Mouse (Mus musculus): ENCODE results near the gene Emc3. TPM values are rescaled to one million over a fixed set of nuclear protein-coding genes. Genes with fewer than 3 reads are reported as not detected.

Emc3 gene
- total RNA-seq, 2 experiments from 2014 or later: 82.5 to 83.2 TPM

DNA sequence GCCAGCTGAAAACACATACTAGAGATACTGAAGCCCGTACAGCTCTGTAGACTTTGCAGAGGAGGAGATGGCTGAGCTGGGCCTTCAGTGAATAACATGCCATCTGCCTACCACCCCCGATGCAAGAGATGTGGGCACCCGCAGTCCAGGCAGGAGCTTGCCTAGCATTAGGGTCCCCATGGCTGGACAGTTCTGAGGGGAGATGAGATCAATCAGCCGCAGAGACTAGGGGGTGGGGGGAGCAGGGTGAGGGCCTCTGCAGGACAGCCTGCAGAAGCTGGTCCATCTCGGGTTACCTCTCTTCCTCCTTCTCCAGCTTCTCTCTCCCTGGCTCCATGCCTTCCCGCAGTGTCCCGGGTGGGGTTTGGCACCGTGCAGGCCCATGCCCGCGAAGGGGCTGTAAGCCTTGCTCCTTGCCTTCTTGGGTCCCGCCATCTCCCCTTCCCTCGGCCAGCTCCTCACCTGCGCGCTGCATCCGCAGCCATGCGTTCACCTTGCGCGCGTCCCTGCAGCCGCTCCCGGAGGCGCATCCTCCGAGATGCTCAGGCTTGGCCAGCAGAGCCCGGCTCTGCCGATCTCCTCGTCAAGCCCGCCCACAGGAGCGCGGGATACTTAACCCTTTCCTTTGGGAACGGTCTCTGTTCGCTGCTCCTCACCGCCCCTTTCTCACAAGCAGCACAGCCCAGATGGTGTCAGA, 29.9 kb downstream of the Emc3 start, which contains the start of gene Prrt3:
Prrt3 (minus strand) TSS at position 544 of the 697 bp plus-strand sequence.
- intact Hi-C loops (cut with DNase I): loop anchor here (2.0 kb wide), 1 partner anchor 111 kb away; no protein-coding TSS in a partner anchor
- peak; percentile 82 to 90 for DNase-seq (ENCODE audit: low spot score in 2 of 2)

DNA sequence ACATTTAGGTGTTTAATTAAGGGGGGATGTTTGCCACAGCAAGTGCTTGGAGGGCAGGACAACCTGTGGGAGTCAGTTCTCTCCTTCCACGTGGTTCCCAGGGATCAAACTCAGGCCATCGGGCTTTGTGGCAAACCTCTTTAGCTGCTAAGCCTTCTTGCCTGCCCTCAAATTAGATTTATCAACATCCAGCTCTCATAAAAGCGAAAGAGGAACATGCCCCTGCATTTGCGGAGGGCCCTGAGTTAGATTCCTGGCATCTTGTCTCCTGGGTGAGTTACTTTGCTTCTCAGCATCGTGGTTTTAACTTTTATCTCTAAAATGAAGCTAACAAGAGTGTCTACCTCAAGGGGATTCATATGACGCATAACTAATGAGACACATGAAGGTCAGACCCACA, 32.1 kb downstream of the Emc3 start:
- no peak for DNase-seq (ENCODE audit: low spot score in 2 of 2)
- intact Hi-C loops (cut with DNase I): no loop called here

DNA sequence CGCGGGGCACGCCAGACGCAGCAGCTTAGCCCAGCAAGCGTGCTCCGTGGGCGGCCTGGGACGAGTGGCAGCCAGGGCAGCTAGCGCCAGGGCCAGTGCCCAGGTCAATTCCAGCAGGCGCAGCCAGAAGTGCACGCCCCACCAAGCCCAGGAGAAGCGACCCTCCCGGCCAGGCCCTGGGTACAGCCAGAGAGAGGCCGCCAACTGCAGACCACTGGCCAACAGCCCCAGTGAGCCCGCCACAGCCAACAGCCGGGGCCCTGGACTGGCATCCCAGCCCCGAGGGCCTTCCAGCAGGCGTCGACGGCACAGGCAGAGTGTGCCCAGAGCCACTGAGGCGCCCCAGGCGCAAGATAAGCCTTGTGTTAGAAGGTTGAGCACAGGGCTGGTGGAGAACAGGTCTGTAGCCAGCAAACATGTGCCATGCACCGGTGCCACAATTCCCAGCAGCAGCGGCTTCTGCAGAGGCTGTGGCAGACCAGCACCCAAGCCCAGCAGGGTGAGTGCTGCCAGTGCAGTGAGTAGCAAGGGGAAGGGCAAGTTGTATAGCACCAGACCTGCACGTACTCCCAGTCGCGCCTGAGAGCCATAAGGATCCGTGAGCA, 36.3 kb downstream of the Emc3 start:
- DNase-seq (ENCODE audit: low spot score in 2 of 2): no peak
- intact Hi-C loops (cut with DNase I): no loop called here

DNA sequence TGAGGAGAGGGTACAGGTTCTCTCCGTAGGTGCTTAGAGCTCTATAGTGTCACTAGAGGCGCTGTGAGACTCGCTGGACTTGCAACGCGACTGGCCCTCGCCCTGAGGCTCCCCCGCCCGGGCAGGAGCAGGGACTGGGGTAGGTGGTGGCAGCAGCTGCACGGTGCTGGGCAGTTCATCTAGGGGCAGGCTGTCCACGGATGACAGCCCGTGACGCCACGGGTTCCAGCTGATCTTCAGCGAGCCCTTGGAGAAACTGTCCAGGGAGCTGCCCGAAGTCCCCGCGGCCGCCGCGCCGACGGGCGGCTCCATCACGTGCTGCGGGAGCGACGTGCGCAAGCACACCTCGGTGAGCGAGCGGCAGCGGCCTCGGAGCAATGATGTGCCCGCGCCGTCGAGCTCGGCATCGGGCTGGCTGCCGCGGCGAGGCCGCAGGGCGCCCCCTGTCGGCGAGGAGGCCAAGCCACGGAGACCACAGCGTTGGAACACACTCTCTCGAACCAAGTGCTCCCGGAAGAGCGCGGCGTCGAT, 37.1 kb downstream of the Emc3 start:
- DNase-seq (ENCODE audit: low spot score in 2 of 2): peak; percentile 65 to 74
- intact Hi-C loops (cut with DNase I): no loop called here

DNA sequence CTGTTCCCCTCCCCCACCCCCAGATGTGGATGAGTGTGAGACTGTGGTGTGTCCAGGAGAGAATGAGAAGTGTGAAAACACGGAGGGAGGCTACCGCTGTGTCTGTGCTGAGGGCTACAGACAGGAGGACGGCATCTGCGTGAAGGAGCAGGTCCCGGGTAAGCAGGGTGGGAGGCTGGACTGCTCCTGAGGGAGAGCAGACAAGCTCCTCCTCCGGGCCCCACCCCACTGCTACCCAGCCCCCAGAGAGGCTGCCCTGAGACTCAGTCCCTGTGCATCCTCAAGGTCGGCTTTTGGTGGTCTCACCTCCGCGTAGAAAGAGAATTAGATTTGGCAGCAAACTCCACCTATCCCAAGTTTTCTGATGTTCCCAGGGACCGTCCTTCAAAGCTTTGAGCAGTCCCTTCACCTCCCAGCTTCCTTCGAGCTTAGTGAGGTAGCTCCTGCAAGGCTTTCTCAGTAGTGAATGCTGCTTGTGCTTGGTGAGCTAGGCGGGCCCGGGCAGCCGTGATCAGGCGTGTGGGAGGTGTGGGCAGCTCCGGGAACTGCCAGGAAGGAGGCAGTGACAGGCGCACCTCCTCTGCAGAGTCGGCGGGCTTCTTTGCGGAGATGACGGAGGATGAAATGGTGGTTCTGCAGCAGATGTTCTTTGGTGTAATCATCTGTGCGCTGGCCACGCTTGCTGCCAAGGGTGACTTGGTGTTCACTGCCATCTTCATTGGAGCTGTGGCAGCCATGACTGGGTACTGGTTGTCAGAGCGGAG, 39.2 kb downstream of the Emc3 start:
- DNase-seq (ENCODE audit: low spot score in 2 of 2): peak; percentile 71 to 79
- intact Hi-C loops (cut with DNase I): no loop called here

DNA sequence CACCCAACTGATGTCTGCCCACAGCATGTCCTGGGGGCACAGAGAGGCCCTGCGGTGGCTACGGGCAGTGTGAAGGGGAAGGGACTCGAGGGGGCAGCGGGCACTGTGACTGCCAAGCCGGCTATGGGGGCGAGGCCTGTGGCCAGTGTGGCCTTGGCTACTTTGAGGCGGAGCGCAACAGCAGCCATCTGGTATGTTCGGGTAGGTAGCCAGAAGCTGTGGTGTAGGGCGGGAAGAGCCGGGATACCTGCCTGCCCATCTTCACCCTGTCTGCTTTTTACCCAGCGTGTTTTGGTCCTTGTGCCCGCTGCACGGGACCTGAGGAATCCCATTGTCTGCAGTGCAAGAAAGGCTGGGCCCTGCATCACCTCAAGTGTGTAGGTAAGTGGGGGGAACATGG, 42.0 kb downstream of the Emc3 start:
- no peak for DNase-seq (ENCODE audit: low spot score in 2 of 2)
- intact Hi-C loops (cut with DNase I): no loop called here

DNA sequence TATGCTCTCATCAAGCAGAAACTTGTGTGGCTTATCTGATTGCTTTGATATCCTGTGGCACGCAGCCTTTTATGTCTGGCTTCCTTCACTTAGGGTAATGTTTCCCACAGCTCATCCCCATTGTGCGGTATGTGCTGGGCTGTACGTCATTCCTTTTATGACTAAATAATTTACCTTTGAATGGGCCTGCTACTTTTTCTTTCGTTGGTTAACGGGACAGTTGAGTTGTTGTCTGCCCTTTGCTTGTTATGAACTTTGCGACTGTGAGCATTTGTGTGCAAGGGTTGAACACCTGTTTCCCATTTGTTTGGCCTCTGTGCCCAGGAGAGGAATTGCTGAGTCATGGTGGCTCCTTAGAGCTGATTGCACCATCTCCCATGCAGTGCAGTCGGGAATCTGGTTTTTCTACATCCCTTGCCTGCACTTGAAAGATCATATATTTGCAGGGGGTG, 44.3 kb downstream of the Emc3 start:
- intact Hi-C loops (cut with DNase I): no loop called here
- DNase-seq (ENCODE audit: low spot score in 2 of 2): no peak

DNA sequence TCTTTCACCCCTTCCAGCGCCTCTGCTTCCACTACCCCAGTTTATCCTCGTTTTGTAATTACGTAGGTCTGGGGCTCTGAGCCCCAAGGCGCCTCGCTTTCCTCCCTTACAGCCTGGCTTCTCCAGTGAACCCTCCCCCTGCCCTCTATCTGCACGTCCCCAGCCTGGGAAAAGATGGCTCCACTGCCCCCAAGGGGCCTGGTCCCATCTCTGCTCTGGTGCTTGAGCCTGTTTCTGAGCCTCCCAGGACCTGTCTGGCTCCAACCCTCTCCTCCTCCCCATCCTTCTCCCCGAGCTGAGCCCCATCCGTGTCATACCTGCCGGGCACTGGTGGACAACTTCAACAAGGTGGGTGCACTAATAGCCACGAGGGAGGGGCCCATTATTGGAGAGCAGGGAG, 47.7 kb downstream of the Emc3 start:
- peak in 1 of 2 experiments; percentile 35 for DNase-seq (ENCODE audit: low spot score in 2 of 2)
- intact Hi-C loops (cut with DNase I): no loop called here

DNA sequence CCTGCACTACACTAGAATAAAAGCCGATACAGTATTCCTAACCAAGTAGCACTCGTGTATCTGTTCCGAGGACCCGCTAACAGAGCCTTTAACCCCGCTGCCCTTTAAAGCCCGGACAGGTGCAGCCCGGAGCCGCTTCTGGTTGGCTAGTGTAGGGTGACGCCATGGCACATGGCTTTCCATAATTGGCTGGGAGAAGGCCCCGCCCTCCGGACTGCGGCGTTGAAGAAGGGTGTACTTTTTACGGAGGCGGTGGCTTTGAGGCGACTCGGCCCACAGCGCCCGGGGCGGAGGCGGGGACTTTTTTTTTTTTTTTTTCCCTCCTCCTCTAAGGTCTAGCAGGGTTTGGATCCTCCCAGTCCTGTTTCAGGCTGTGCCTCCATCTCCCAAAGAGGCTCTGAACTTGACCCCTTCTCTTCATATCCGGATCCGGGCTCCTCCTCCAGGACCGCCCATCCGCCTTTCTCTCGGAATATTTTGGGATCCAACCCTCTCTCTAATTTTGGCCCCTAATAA, 48.3 kb downstream of the Emc3 start, which contains the start of gene Creld1:
Creld1 (plus strand) TSS at position 198 of the 516 bp plus-strand sequence.
- peak; percentile 94 to 97 for DNase-seq (ENCODE audit: low spot score in 2 of 2)
- intact Hi-C loops (cut with DNase I): no loop called here

DNA sequence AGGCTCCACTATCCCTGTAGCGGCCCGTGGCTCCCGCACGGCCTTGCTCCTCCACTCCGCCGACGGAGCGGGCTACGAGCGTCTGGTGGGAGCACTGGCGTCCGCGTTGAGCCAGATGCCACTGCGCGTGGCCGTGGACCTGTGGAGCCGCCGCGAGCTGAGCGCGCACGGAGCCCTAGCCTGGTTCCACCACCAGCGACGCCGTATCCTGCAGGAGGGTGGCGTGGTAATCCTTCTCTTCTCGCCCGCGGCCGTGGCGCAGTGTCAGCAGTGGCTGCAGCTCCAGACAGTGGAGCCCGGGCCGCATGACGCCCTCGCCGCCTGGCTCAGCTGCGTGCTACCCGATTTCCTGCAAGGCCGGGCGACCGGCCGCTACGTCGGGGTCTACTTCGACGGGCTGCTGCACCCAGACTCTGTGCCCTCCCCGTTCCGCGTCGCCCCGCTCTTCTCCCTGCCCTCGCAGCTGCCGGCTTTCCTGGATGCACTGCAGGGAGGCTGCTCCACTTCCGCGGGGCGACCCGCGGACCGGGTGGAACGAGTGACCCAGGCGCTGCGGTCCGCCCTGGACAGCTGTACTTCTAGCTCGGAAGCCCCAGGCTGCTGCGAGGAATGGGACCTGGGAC, 48.9 kb downstream of the Emc3 start:
- peak; percentile 41 to 54 for DNase-seq (ENCODE audit: low spot score in 2 of 2)
- intact Hi-C loops (cut with DNase I): no loop called here

DNA sequence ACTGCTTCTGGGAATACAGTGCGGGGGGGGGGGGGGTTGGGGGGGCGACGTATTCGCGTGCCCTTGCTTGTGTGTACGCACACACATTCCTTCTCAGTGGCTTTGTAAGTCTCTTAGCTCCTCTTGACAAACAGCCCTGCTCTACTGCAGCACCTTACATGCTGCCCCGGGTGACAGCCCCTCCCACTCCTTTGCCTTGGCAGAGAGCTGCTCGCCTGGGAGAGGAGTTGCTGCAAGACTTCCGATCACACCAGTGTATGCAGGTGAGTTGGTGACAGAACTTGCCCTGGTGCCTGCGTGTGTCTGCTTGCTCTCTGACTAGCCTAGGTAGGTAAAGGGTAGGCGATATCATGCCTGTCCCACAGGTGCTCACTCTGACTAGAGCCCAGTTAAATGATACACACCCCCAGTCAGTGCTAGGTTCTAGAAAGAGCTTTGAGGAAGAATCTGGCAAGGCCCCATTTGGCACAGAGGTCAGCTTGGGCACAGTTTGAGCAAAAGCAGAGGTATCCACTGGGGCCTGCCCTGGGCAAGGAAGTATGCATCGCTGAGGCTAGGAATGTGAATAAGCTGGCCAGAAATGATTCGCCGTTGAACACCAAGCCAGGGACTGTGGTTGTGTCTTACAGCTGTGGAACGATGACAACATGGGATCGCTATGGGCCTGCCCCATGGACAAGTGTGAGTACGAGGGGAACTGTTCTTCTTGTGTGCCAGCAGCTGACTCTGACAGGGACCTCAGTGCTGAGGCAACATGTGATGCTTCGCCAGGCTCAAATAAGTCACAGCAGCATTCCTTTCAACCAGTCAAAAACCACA, 50.7 kb downstream of the Emc3 start:
- no peak for DNase-seq (ENCODE audit: low spot score in 2 of 2)
- intact Hi-C loops (cut with DNase I): no loop called here

DNA sequence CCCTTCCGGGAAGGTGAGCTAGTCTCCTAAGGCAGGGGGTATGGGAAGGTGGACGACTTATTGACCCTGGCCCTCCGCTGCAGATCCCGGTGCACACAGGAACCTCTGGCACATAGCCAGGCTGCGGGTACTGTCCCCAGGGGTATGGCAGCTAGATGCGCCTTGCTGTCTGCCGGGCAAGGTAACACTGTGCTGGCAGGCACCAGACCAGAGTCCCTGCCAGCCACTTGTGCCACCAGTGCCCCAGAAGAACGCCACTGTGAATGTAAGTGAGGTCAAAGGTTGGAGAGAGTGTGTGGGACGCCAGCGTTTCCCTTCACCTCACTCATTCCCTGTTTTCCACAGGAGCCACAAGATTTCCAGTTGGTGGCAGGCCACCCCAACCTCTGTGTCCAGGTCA, 52.5 kb downstream of the Emc3 start:
- no peak for DNase-seq (ENCODE audit: low spot score in 2 of 2)
- intact Hi-C loops (cut with DNase I): no loop called here

DNA sequence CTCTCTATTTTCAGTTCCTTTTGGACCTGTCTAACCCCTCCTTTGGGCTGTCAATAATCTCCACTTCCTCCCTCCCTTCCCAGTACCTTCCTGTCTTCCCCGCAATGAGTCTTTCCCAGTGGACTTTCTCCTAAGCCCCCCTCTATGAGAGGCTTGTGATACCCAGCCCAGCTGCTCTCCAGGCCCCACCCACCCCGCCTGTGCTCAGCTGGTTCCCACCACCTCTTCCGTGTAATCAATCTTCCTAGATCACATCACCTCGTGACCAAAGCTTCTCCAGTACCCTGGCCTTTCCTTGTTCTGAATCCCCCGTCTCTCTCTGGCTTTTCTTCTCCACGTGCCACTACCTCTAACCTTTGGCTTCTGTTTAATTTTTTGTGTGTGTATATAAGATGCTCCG, 54.1 kb downstream of the Emc3 start:
- no peak for DNase-seq (ENCODE audit: low spot score in 2 of 2)
- intact Hi-C loops (cut with DNase I): no loop called here

DNA sequence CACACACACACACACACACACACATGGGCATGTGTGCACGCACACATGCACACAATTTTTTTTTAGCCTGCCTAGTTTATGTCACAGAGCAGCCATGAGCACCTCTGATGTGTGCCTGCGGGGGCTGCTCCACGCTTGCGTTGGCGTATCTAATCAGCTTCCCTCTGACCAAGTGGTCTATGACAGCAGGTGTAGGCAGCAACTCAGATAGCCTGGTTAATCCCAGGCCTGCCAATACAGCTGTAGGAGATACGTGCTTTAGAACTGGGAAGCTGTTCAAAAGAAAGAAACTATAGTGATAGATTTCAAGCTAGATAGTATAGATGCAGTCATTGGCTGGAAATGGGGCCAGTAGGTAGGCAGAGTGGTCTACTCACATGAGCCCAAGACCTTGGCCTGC, 57.7 kb downstream of the Emc3 start:
- intact Hi-C loops (cut with DNase I): no loop called here
- no peak for DNase-seq (ENCODE audit: low spot score in 2 of 2)

DNA sequence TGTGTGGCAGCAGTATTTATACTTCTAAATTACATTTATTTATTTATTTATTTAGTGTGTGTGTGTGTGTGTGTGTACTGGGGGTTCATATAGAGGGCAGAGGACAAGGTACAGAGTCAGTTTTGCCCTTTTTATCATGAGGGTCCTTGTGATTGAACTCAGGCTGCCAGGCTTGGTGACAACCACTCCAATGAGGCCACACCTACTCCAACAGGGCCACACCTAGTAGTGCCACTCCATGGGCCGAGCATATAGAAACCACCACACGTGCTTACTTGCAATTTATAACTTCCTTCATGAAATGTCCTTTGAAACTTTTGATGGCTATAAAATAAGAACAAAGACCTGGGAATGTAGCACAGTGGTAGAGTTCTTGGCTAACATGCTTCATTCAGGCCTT, 58.2 kb downstream of the Emc3 start:
- intact Hi-C loops (cut with DNase I): no loop called here

DNA sequence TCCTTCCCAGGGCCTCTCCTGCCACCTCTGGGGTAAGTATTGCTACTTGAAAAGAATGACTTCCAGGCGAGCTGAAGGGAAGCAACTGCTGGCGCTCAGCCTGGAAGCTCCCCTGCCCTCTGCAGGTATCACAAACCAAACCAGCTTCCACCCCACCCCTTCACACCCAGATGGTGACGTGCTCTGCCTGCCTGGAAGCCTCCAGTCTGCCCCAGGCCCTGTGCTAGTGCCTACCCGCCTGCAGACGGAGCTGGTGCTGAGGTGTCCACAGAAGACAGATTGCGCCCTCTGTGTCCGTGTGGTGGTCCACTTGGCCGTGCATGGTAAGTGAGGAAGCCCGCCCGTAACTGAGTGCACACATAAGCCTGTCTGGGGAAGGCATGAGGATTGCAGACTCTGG, 59.4 kb downstream of the Emc3 start:
- intact Hi-C loops (cut with DNase I): no loop called here
- DNase-seq (ENCODE audit: low spot score in 2 of 2): no peak

More for the DNA sequence above, 58.2 kb downstream of the Emc3 start:
- DNase-seq (ENCODE audit: low spot score in 2 of 2): no peak

DNA sequence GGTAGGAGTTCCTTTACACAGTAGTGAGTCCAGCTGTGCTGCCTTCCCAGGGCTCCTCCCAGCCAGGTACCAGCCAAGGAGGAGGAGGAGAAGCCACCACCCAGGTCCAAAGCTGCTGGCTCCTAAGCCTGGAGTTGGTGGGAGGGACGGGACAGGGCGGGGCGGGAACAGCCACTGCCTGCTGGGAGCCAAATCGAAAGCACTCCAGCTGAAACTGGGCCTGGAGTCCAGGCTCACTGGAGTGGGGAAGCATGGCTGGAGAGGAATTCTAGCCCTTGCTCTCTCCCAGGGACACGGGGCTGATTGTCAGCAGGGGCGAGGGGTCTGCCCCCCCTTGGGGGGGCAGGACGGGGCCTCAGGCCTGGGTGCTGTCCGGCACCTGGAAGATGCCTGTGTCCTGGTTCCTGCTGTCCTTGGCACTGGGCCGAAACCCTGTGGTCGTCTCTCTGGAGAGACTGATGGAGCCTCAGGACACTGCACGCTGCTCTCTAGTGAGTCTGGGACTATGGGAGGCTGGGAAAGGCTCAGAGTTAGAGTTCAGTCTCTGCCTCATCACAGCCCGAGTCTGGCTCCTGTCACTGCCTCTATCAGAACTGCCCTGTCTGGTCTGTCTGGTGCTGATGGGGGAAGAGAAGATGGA, 60.0 kb downstream of the Emc3 start, which contains the start of gene Il17rc:
Il17rc (plus strand) TSS at position 131 of the 640 bp plus-strand sequence.
- intact Hi-C loops (cut with DNase I): no loop called here
- DNase-seq (ENCODE audit: low spot score in 2 of 2): no peak

DNA sequence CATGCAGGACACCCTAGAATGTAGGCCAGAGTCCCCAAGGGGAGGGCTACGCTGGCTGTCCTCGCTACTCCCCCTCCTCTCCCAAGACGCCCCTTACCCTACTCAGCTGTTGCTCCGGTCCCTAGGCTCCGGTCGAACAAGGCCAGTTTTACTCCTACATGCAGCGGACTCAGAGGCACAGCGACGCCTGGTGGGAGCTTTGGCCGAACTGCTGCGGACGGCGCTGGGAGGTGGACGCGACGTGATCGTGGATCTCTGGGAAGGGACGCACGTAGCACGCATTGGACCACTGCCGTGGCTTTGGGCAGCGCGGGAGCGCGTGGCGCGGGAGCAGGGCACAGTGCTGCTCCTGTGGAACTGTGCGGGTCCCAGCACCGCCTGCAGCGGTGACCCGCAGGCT, 62.0 kb downstream of the Emc3 start:
- intact Hi-C loops (cut with DNase I): loop anchor here (1.0 kb wide), 1 partner anchor 27 kb away; the partner anchor contains the start of gene Jagn1
- peak; percentile 63 to 76 for DNase-seq (ENCODE audit: low spot score in 2 of 2)
